Mouse (Mus musculus): ENCODE measurements at regions not wholly inside any gene's neighbourhood (a gene's known extent, or its start where the extent isn't known, plus 50 kb on each side); places are given as distances from the start of the nearest gene placed in this dataset.

- DNase-seq, result no peak
These were observed 51.7 kb upstream of the Rasgrf1 start for GRCm38 (mm10) chr9:89858005-89858404.

DNA sequence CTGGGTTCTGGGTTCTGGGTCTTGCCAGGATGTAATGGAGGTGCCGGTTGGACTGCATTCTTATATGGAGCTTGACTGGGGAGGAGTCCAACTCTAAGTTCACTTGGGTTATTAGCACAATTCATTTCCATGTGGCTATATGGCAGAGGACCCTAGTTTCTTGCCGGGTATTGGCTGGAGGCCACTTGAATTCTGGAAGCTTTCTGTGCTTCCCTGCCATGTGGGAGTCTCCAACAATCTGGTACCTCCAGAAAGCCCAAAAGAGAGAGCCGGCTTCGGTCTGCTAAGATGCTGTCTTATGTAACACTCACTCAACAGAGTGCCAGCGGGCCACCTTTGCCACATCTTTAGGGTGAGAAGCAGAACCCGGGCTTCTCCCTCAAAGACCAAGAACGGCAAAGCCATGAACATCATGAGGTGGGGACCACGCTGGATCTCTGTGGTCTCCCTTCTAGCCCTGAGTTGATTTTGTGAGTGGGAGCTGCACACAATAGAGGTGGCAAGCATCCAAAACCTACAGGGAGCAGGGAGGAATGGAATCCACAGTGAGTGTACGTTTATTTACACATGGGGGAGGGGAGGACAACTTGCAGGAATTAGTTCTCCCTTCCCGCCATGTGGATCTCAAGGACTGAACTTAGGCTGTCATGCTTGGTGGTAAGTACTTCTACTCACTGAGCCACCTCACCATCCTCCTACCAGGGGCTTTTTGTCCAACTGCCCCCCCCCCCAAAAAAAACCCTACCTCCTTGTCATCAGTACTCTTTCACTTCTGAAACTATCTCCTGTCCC is 59.0 kb upstream of the Rasgrf1 start:
- DNase-seq, result no peak

DNA sequence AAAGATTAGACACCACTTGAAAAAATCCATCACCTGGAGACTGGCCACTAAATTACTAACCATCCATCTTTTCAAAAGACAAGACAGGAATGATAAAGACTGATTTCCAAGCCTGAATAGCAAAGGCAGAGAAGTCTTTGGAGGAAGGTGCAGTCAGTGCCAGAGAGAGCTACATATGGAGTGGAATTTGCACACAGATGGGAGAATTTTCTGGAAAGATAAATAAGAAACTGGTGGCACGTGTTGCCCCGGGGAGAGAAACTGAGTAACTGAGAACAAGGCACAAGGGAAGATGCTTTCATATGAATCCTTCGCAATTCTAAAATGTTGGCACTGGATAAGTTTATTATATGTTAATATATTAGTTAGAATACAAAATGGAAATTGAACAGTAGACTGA is 59.8 kb upstream of the Rasgrf1 start:
- DNase-seq, result no peak

- no peak for DNase-seq
These were observed 61.1 kb upstream of the Rasgrf1 start for GRCm38 (mm10) chr9:89848571-89848970.

GRCm38 (mm10) chr9:89846973-89847372 is 62.7 kb upstream of the Rasgrf1 start:
- DNase-seq, result no peak

GRCm38 (mm10) chr9:89842776-89843089 is 67.0 kb upstream of the Rasgrf1 start:
- DNase-seq, result no peak

GRCm38 (mm10) chr9:89841866-89842775 is 67.6 kb upstream of the Rasgrf1 start:
- no peak for DNase-seq

DNA sequence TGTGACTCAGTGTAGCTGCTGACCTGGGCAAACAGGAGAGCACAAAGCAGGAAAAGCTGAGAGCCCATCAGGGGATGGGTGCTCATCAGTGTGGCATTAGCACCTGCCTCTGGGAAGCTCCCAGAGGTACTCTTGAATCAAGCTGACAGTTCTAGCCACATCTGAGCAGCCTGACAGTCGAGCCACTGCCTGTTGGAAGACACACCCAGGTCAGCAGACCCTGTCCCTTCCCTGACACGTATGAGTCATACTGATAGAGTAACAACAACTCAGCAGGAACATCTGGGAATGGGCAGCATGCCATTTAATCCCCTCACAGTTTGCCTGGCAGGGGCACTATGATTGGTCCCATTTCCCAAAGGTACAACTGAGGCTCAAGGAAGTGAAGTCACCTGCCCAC is 68.3 kb upstream of the Rasgrf1 start:
- no peak for DNase-seq

- no peak for DNase-seq
These were observed 73.1 kb upstream of the Rasgrf1 start for GRCm38 (mm10) chr9:89836454-89837245.

GRCm38 (mm10) chr9:89833596-89833995 is 76.1 kb upstream of the Rasgrf1 start:
- peak; percentile 45 for DNase-seq

DNA sequence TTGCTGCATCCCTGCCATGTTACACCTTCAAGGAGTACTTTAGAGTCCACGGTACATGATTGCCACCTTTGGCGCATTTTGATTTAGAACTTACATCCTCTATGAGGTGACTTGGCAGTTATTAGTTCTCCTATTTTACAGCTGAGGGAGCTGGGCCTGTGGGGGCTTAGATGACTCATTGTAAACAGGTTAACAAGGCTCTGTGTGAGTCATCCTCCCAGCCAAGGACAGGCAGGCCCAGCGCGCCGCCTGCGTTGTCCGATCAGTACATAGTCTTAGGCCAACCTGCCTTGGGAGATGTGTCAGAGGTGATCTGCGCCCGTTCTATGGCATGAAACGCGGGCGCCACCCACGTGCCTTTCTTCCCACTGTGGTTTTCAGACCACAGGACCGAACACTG is 77.9 kb upstream of the Rasgrf1 start:
- peak; percentile 65 for DNase-seq

- no peak for DNase-seq
These were observed 81.6 kb upstream of the Rasgrf1 start for GRCm38 (mm10) chr9:89828156-89828555.

DNA sequence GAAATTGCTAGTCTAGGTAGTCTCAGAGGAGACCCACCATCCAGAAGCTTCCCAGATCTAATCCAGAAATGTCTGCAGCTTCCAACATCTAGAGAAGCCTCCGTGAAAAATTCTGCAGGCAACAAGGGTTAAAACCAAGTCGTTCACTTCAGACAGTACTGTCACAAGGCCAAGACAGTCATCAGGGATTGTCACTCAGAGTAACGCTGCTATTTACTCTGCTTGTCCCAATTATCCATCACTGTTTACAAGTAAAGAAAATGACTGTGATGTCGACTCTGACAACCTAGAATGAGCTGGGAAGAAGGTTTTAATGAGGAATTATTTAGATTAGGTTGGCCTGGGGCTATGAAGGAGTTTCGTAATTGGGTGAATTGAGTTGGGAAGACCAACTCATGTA is 82.1 kb upstream of the Rasgrf1 start:
- no peak for DNase-seq

- DNase-seq, result peak; percentile 91
These were observed 82.8 kb upstream of the Rasgrf1 start for GRCm38 (mm10) chr9:89826712-89827548.

DNA sequence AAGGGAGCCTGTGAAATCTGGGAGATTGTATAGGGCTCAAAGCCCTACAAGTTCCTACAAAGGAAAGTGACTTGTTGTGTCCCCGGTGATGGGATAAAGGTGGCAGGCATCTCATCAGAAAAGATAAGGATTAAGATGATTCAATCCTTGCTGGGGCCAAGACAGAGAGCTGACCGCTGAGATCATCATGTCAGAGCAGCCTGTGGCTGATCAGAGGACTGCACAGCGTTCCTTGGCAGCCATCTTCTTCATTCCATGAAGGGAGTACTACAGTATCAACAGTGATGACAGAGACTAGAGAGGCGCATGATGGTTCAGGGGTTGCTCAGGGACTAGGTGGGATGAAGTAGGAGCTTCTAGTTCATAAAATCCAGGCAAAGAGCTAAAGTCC is 83.6 kb upstream of the Ankrd34c start:
- no peak for DNase-seq

DNA sequence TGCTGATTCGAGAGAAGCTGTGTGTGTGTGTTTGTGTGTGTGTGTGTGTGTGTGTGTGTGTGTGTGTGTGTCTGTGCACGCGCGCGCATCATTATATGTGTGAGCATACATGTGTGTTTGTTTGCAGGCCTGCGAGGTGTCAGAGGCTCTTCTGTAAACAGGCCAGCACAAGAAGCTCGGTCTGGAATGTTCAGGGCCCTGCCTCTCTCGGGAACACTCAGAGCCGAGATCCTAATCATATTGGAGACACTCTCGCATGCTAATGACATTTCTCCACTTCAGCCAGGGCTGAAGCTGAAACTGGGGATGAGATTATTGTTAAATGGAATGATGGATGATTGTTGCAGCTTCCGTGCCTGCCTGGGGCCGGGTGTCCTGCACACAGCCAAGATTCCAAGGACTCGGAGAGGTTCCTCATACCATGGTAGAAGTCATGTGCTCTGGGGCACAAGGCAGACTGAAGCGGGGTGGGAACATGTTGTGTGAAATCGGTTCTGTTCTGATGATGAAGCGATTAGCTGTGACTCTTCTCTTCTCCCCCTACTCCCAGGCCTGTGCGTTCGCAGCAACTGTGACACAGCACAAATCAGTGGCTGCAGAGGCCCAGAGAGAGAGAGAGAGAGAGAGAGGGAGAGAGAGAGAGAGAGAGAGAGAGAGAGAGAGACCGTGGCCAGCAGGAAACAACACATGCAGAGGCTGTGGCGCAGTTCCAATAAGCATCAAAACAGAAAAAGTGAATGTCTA is 83.0 kb upstream of the Ankrd34c start:
- no peak for DNase-seq

- no peak for DNase-seq
These were observed 75.5 kb upstream of the Ankrd34c start for GRCm38 (mm10) chr9:89813616-89814318.

DNA sequence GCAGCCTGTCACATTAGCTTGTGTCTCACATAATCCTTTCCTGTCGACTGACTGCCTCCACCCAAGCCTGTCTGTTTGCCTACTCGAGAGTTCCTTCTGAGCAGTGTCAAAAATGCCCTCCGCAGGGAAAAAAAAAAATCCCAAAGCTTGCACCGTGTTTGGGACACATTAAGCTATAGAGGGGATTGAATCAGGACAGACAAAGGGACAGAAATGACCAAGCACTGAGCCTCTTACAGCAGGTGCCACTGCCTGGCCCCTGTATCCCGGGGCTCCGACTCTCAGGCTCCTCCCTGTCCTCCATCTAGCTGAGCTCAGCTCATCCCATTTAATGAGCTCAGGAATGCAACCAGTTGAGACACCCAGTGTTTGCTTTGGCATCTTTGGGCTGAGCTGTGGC is 69.1 kb upstream of the Ankrd34c start:
- no peak for DNase-seq

- DNase-seq, result no peak
These were observed 64.4 kb upstream of the Ankrd34c start for GRCm38 (mm10) chr9:89802658-89803057.

DNA sequence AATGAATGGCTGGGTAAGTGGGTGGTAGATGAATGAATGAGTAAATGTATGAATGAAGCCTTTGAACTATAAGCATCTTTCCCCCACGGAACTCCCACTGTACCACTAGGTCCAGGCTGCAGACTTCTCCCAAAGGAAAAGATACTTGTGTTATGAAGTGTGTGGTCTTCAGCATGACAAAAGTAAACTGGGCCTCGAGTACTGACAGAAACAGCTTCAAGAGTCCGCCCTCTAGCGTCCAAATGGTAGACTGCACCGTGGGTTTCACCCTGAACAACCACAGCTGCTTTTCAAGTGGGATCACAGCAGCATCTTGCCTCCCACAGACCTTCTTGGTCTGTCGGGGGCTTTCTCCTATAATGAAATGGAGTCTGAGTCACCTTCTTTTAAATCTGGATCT is 54.7 kb upstream of the Ankrd34c start:
- peak; percentile 62 for DNase-seq
